Mouse (Mus musculus): ENCODE data around the gene Rtp4. TPM values are rescaled to one million over a fixed set of nuclear protein-coding genes. Genes with fewer than 3 reads are reported as not detected.

Gene Rtp4
- polyA plus RNA-seq, 1 experiment from 2014 or later: 8.4 TPM

GRCm38 (mm10) chr16:23624205-23624604 is 104.1 kb downstream of the Rtp4 start:
- DNase-seq (ENCODE audit: low spot score) (peak; percentile 24), ATAC-seq (ENCODE audit: low read depth) (no peak)
- no peak overlapping the region for H3K27ac ChIP-seq (replicated peaks; ENCODE audit: low read depth, low read length)
- no peak overlapping the region for H3K9ac ChIP-seq (ENCODE audit: low read depth, low read length)
- H3K4me3 ChIP-seq (ENCODE audit: low read depth, low read length): no peak overlapping the region
- H3K36me3 ChIP-seq (ENCODE audit: control insufficient read depth, insufficient read depth, low read length): no peaks in the 10 kb centered on the region
- no peaks in the 10 kb centered on the region for H3K4me1 ChIP-seq (ENCODE audit: control insufficient read depth, insufficient read depth, low read length)
- 47% methylated on average over 4 of the region's 4 CpGs for WGBS
- H3K27me3 ChIP-seq (replicated peaks; ENCODE audit: control insufficient read depth, insufficient read depth, low read length): no peaks in the 10 kb centered on the region
- no peaks in the 10 kb centered on the region for H3K9me3 ChIP-seq (ENCODE audit: control insufficient read depth, low read length)
- H3K4me2 ChIP-seq (ENCODE audit: low read depth, low read length): no peak overlapping the region

DNA sequence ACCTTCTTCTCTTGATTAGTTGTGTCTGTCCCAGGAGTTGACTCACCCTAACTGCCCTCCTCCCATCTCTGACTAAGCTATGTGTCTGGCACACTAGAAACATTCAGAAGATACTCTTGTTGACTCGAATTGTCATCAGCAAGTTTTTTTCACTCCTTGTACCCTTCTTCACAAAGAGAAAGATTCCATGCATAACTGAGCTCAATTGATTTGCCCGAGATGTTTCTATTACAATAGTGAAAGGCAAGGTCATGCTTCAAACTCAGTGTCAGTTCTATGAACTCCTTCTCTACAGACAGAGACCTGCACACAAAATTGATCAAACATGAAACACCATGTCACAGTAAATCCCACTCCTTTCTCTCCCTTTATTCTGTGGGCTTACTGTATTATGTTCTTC is 111.4 kb downstream of the Rtp4 start:
- 65% methylated on average over 2 of the region's 2 CpGs for WGBS
- H3K27me3 ChIP-seq (replicated peaks; ENCODE audit: control insufficient read depth, insufficient read depth, low read length): no peaks in the 10 kb centered on the region
- ATAC-seq (ENCODE audit: low read depth) (no peak), DNase-seq (ENCODE audit: low spot score) (no peak)
- no peak overlapping the region for H3K4me2 ChIP-seq (ENCODE audit: low read depth, low read length)
- H3K9ac ChIP-seq (ENCODE audit: low read depth, low read length): no peak overlapping the region
- no peaks in the 10 kb centered on the region for H3K36me3 ChIP-seq (ENCODE audit: control insufficient read depth, insufficient read depth, low read length)
- H3K9me3 ChIP-seq (ENCODE audit: control insufficient read depth, low read length): no peaks in the 10 kb centered on the region
- H3K27ac ChIP-seq (replicated peaks; ENCODE audit: low read depth, low read length): no peak overlapping the region
- no peak overlapping the region for H3K4me3 ChIP-seq (ENCODE audit: low read depth, low read length)
- H3K4me1 ChIP-seq (ENCODE audit: control insufficient read depth, insufficient read depth, low read length): no peaks in the 10 kb centered on the region

- ATAC-seq (ENCODE audit: low read depth) (no peak), DNase-seq (ENCODE audit: low spot score) (no peak)
- Histone ChIP-seq H3K4me1 (ENCODE audit: control insufficient read depth, insufficient read depth, low read length) (no peaks in the 10 kb centered on the region), H3K27me3 (replicated peaks; ENCODE audit: control insufficient read depth, insufficient read depth, low read length) (no peaks in the 10 kb centered on the region), H3K4me3 (ENCODE audit: low read depth, low read length) (no peak overlapping the region), H3K27ac (replicated peaks; ENCODE audit: low read depth, low read length) (no peak overlapping the region), H3K9me3 (ENCODE audit: control insufficient read depth, low read length) (no peaks in the 10 kb centered on the region), H3K4me2 (ENCODE audit: low read depth, low read length) (no peak overlapping the region), H3K36me3 (ENCODE audit: control insufficient read depth, insufficient read depth, low read length) (no peaks in the 10 kb centered on the region), H3K9ac (ENCODE audit: low read depth, low read length) (no peak overlapping the region)
- 74% methylated on average over 2 of the region's 2 CpGs for WGBS
Observed at GRCm38 (mm10) chr16:23632681-23633080, 112.6 kb downstream of the Rtp4 start.

DNA sequence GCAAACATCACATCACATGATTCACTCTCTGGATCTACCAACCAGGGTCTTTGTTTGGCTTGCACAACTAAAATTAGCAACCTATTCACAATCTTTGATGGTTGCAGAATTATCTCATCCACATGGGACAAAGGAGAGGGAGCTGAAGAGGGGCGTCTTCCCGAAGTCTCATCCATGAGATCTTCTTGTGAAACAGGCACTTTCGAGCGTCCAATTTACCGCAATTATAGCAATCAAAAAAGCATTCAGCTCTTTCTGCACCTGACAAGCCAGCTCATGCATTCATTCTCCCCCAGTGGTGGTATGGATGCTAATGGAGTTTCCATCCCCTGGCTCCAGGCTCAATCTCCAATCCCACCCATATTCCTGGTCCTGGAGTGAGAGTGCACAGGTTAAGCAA is 132.9 kb downstream of the Rtp4 start:
- no peak overlapping the region for H3K9ac ChIP-seq (ENCODE audit: low read depth, low read length)
- DNase-seq (ENCODE audit: low spot score) (no peak), ATAC-seq (ENCODE audit: low read depth) (no peak)
- H3K27ac ChIP-seq (replicated peaks; ENCODE audit: low read depth, low read length): no peak overlapping the region
- H3K4me1 ChIP-seq (ENCODE audit: control insufficient read depth, insufficient read depth, low read length): no peaks in the 10 kb centered on the region
- 81% methylated on average over 5 of the region's 5 CpGs for WGBS
- no peak overlapping the region for H3K4me3 ChIP-seq (ENCODE audit: low read depth, low read length)
- H3K36me3 ChIP-seq (ENCODE audit: control insufficient read depth, insufficient read depth, low read length): no peaks in the 10 kb centered on the region
- H3K4me2 ChIP-seq (ENCODE audit: low read depth, low read length): no peak overlapping the region
- H3K27me3 ChIP-seq (replicated peaks; ENCODE audit: control insufficient read depth, insufficient read depth, low read length): no peaks in the 10 kb centered on the region
- H3K9me3 ChIP-seq (ENCODE audit: control insufficient read depth, low read length): no peaks in the 10 kb centered on the region

- no peak for ATAC-seq (ENCODE audit: low read depth)
Observed at GRCm38 (mm10) chr16:23653479-23653878, 133.4 kb downstream of the Rtp4 start.

GRCm38 (mm10) chr16:23659597-23660531 is 139.8 kb downstream of the Rtp4 start:
- no peak for ATAC-seq (ENCODE audit: low read depth)
- 76% methylated on average over 13 of the region's 13 CpGs for WGBS

More at GRCm38 (mm10) chr16:23653479-23653878, 133.4 kb downstream of the Rtp4 start:
- 75% methylated on average over 4 of the region's 4 CpGs for WGBS
- Histone ChIP-seq H3K4me3 (ENCODE audit: low read depth, low read length) (no peak overlapping the region), H3K27ac (replicated peaks; ENCODE audit: low read depth, low read length) (no peak overlapping the region), H3K9ac (ENCODE audit: low read depth, low read length) (no peak overlapping the region), H3K36me3 (ENCODE audit: control insufficient read depth, insufficient read depth, low read length) (no peaks in the 10 kb centered on the region), H3K27me3 (replicated peaks; ENCODE audit: control insufficient read depth, insufficient read depth, low read length) (no peaks in the 10 kb centered on the region), H3K4me2 (ENCODE audit: low read depth, low read length) (no peak overlapping the region), H3K9me3 (ENCODE audit: control insufficient read depth, low read length) (no peaks in the 10 kb centered on the region), H3K4me1 (ENCODE audit: control insufficient read depth, insufficient read depth, low read length) (no peaks in the 10 kb centered on the region)
- DNase-seq (ENCODE audit: low spot score): no peak

More at GRCm38 (mm10) chr16:23659597-23660531, 139.8 kb downstream of the Rtp4 start:
- no peak overlapping the region for H3K4me2 ChIP-seq (ENCODE audit: low read depth, low read length)
- no peaks in the 10 kb centered on the region for H3K9me3 ChIP-seq (ENCODE audit: control insufficient read depth, low read length)
- no peak overlapping the region for H3K27ac ChIP-seq (replicated peaks; ENCODE audit: low read depth, low read length)
- no peak overlapping the region for H3K4me3 ChIP-seq (ENCODE audit: low read depth, low read length)
- H3K9ac ChIP-seq (ENCODE audit: low read depth, low read length): no peak overlapping the region
- no peaks in the 10 kb centered on the region for H3K36me3 ChIP-seq (ENCODE audit: control insufficient read depth, insufficient read depth, low read length)
- no peak for DNase-seq (ENCODE audit: low spot score)
- H3K27me3 ChIP-seq (replicated peaks; ENCODE audit: control insufficient read depth, insufficient read depth, low read length): no peaks in the 10 kb centered on the region
- no peaks in the 10 kb centered on the region for H3K4me1 ChIP-seq (ENCODE audit: control insufficient read depth, insufficient read depth, low read length)

Other genes with a start within 250 kb of the Rtp4 start
- 2.0 and 2.4 TPM in 2 replicates for gene Rtp1, start 91.2 kb upstream of the Rtp4 start, polyA plus RNA-seq (2014; fragmentation: Nextera tagmentation; extraction: Ambion mirVana)
- 7.3 and 7.7 TPM in 2 replicates for gene Masp1, start 524 bp downstream of the Rtp4 start, polyA plus RNA-seq (2014; fragmentation: Nextera tagmentation; extraction: Ambion mirVana)